Mouse (Mus musculus) Muller cell, postnatal 12 days (primary cell): ENCODE measurements around the gene Erc1.
A peak's percentile ranks its signal among the peaks of the same experiment; 100 is the strongest.

Source experiments
- DNase-seq: peaks from one replicate; pipeline ENCODE4 v3.0.0-alpha.2; 2015; ENCODE audit errors: inconsistent ontology term

The Erc1 gene

GRCm38 (mm10) chr6:119587897-119588296 is 260.1 kb downstream of the Erc1 start:
- no peak for DNase-seq

GRCm38 (mm10) chr6:119587454-119587853 is 260.5 kb downstream of the Erc1 start:
- no peak for DNase-seq

GRCm38 (mm10) chr6:119585652-119586375 is 262.2 kb downstream of the Erc1 start:
- DNase-seq: peak; percentile 79

- peak; percentile 52 for DNase-seq
Measured at GRCm38 (mm10) chr6:119584061-119584460, 263.9 kb downstream of the Erc1 start.

- DNase-seq: no peak
Measured at GRCm38 (mm10) chr6:119583165-119583564, 264.8 kb downstream of the Erc1 start.

- DNase-seq: no peak
Measured at GRCm38 (mm10) chr6:119576706-119577105, 271.3 kb downstream of the Erc1 start.

- DNase-seq: no peak
Measured at GRCm38 (mm10) chr6:119575331-119575730, 272.6 kb downstream of the Erc1 start.

GRCm38 (mm10) chr6:119572296-119572695 is 275.7 kb downstream of the Erc1 start:
- DNase-seq: no peak

- no peak for DNase-seq
Measured at GRCm38 (mm10) chr6:119570797-119571196, 277.2 kb downstream of the Erc1 start.

- no peak for DNase-seq
Measured at GRCm38 (mm10) chr6:119568339-119568738, 279.6 kb downstream of the Erc1 start.

GRCm38 (mm10) chr6:119565451-119566379 is 282.3 kb downstream of the Erc1 start:
- DNase-seq: no peak

GRCm38 (mm10) chr6:119562558-119562957 is 285.4 kb downstream of the Erc1 start:
- no peak for DNase-seq

- no peak for DNase-seq
Measured at GRCm38 (mm10) chr6:119558855-119559254, 289.1 kb downstream of the Erc1 start.

- DNase-seq: no peak
Measured at GRCm38 (mm10) chr6:119554439-119554838, 293.5 kb downstream of the Erc1 start.

GRCm38 (mm10) chr6:119544518-119544864 is 303.5 kb downstream of the Erc1 start:
- peak; percentile 67 for DNase-seq

- peak; percentile 62 for DNase-seq
Measured at GRCm38 (mm10) chr6:119543803-119544517, 304.0 kb downstream of the Erc1 start, which contains the start of gene Wnt5b. Gene Wnt5b, minus strand, starts transcription at chr6:119544347.

GRCm38 (mm10) chr6:119543456-119543802 is 304.5 kb downstream of the Erc1 start:
- DNase-seq: peak; percentile 45

- peak; percentile 12 for DNase-seq
Measured at GRCm38 (mm10) chr6:119535867-119536266, 312.1 kb downstream of the Erc1 start.

GRCm38 (mm10) chr6:119533170-119533709 is 314.7 kb downstream of the Erc1 start:
- no peak for DNase-seq

GRCm38 (mm10) chr6:119529659-119530058 is 318.3 kb downstream of the Erc1 start:
- DNase-seq: no peak

- DNase-seq: peak; percentile 65
Measured at GRCm38 (mm10) chr6:119526498-119526897, 321.5 kb downstream of the Erc1 start.

GRCm38 (mm10) chr6:119521931-119522391 is 326.0 kb downstream of the Erc1 start:
- DNase-seq: peak; percentile 88
